Mouse (Mus musculus): ENCODE data around the gene Ppargc1a. TPM values are rescaled to one million over a fixed set of nuclear protein-coding genes. Genes with fewer than 3 reads are reported as not detected.

Ppargc1a gene
- polyA plus RNA-seq, 1 experiment from 2014 or later: 7.9 TPM

DNA sequence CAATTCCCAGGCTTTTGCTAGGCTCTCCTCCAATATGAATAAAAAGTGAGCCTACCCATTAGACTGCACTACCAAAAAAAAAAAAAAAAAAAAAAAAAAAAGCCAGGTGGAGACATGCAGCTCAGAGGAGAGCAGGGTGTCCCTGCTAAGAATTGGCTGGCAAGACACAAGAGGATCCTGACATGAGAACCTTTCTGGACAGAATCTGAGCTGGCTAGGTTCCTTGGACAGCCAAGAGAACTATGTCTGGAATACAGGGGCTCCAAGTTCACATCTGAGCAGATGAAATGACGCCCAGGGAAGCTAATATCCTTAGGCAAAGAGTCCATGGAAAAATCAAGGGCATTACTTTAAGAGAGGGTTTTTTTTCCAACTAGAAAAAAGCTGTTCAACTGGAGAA is 33.1 kb downstream of the Ppargc1a start:
- Histone ChIP-seq H3K4me3 (no peak overlapping the region), H3K27me3 (no peaks in the 10 kb centered on the region), H3K27ac (replicated peaks) (no peak overlapping the region), H3K9ac (replicated peaks) (no peak overlapping the region), H3K36me3 (no peaks in the 10 kb centered on the region), H3K4me1 (no peaks in the 10 kb centered on the region), H3K4me2 (replicated peaks) (no peak overlapping the region), H3K9me3 (no peaks in the 10 kb centered on the region)
- no peak for ATAC-seq (replicated peaks)
- WGBS: 84% methylated on average over 1 of the region's 1 CpGs

DNA sequence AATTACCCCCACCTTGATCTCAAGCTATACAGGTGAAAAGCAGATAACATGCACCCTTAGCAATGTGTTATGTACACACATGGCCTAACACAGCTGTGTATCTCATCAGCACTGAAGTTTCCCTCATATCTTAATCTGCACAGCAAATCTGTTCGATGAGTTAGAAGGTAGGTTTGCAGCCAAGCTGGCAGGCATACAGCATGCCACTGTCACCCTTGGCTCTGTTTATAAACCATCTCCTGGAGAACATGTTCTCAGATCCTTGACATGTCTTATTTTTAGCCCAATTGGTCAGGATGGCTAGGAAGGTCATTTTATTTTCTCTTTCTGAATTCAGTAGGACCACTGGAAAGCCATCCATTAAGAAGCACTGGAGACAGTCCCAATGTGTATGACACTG is 36.2 kb downstream of the Ppargc1a start:
- WGBS: 92% methylated on average over 1 of the region's 1 CpGs

GRCm38 (mm10) chr5:51529444-51529843 is 38.1 kb downstream of the Ppargc1a start:
- no peak overlapping the region for H3K4me3 ChIP-seq
- H3K27me3 ChIP-seq: no peaks in the 10 kb centered on the region
- no peaks in the 10 kb centered on the region for H3K9me3 ChIP-seq
- ATAC-seq (replicated peaks): no peak
- H3K4me1 ChIP-seq: no peaks in the 10 kb centered on the region
- 69% methylated on average over 2 of the region's 2 CpGs for whole genome bisulfite sequencing
- no peak overlapping the region for H3K9ac ChIP-seq (replicated peaks)
- no peak overlapping the region for H3K27ac ChIP-seq (replicated peaks)
- no peaks in the 10 kb centered on the region for H3K36me3 ChIP-seq
- H3K4me2 ChIP-seq (replicated peaks): no peak overlapping the region

More for the DNA sequence above, 36.2 kb downstream of the Ppargc1a start:
- no peaks in the 10 kb centered on the region for H3K9me3 ChIP-seq
- ATAC-seq (replicated peaks): no peak
- H3K4me3 ChIP-seq: no peak overlapping the region
- no peak overlapping the region for H3K9ac ChIP-seq (replicated peaks)
- H3K36me3 ChIP-seq: no peaks in the 10 kb centered on the region
- no peak overlapping the region for H3K4me2 ChIP-seq (replicated peaks)
- no peaks in the 10 kb centered on the region for H3K27me3 ChIP-seq
- H3K27ac ChIP-seq (replicated peaks): no peak overlapping the region
- no peaks in the 10 kb centered on the region for H3K4me1 ChIP-seq

DNA sequence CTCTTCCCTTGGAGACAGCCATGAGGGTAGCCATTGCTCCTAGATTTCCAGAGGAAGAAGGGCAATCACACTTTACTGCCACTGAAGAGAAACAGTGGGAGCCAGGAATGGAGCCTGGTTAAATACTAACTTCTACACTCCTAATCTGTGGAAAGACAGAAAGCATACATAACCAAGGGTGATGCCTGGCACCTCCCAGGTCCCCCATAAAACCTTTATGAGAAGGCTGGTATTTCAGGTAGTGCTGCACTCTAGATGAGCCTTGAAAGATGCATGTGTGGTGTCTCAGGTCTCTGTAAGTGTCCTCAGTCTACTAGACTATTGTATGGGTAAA is 39.4 kb downstream of the Ppargc1a start:
- Histone ChIP-seq H3K27me3 (no peaks in the 10 kb centered on the region), H3K4me3 (no peak overlapping the region), H3K9ac (replicated peaks) (no peak overlapping the region), H3K27ac (replicated peaks) (no peak overlapping the region), H3K36me3 (no peaks in the 10 kb centered on the region), H3K4me1 (no peaks in the 10 kb centered on the region), H3K4me2 (replicated peaks) (no peak overlapping the region), H3K9me3 (no peaks in the 10 kb centered on the region)
- ATAC-seq (replicated peaks): no peak

DNA sequence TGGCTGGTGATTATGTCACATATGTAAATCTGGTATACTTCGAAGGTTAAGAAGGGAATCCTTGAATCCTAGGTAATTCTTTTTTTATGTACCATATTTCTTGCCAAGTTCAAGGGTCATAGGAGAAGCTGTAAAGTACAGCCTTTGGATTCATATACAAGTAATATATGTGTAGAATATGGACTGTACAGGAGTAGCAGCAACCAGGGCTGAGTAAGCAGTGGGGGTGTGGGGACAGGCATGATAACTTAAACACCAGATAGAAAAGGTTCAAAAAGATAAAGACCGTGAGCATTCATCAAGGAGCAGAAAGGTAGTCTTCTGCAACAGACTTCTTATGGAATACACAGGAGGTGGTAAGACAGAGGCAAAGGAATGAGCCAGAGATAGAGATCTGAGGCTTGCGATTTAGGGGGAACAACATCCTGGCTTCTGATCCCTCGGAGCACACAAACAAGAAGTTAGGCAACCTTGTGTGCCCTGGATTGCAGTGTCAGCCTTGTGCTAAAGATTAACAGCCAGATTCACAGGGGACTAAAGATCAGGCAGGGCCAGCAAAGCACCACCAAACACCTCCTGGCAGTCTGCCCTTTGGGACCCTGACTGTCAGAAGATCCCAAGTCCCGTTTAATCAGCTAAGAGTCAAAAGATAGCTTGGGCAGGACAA is 39.9 kb downstream of the Ppargc1a start:
- Histone ChIP-seq H3K4me2 (replicated peaks) (no peak overlapping the region), H3K27ac (replicated peaks) (no peak overlapping the region), H3K36me3 (no peaks in the 10 kb centered on the region), H3K4me1 (no peaks in the 10 kb centered on the region), H3K9me3 (no peaks in the 10 kb centered on the region), H3K27me3 (no peaks in the 10 kb centered on the region), H3K9ac (replicated peaks) (no peak overlapping the region), H3K4me3 (no peak overlapping the region)
- ATAC-seq (replicated peaks): no peak
- 86% methylated on average over 5 of the region's 5 CpGs for WGBS

DNA sequence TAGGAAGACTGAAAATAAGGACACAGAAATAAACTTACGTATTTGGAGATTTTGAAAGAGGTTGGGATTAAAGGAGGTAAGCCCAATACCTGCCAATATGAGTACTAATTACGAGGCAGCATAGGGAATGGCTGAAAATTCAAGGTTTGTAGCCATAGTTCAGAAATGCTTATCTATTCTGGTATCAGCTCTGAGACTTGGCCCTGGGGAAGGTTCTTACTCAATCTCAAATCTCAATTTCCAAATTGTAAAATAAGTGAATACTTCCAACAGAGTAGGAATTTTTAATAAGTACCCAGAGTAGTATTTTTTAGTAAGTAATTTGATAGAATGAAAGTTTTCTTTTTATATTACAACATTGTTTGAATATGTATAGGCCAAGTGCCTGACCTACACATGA is 41.7 kb downstream of the Ppargc1a start:
- no peak for ATAC-seq (replicated peaks)
- H3K27me3 ChIP-seq: no peaks in the 10 kb centered on the region
- H3K4me1 ChIP-seq: no peaks in the 10 kb centered on the region
- no peak overlapping the region for H3K9ac ChIP-seq (replicated peaks)
- no peaks in the 10 kb centered on the region for H3K36me3 ChIP-seq
- no peaks in the 10 kb centered on the region for H3K9me3 ChIP-seq
- H3K4me2 ChIP-seq (replicated peaks): no peak overlapping the region
- WGBS: 96% methylated on average over 2 of the region's 2 CpGs
- no peak overlapping the region for H3K27ac ChIP-seq (replicated peaks)
- H3K4me3 ChIP-seq: no peak overlapping the region

DNA sequence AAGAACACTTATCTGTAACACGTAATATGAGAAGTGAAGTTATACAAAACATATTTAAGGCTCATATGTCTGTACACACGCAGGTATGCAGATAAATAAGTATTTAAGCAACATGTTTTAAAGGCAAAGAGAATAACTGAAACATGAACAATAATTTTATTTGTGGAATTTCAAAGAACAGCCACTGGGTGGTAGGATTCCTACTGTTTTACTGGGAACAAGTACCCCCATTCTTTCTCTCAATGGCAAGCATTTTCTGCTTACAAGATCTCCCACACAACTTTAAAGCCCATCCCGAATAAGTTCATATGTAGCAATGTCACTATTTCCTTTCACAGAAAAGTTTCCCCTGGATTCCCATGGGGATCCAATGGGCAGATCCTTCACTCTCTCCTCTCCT is 46.7 kb downstream of the Ppargc1a start:
- no peak for ATAC-seq (replicated peaks)
- H3K4me1 ChIP-seq: no peaks in the 10 kb centered on the region
- no peaks in the 10 kb centered on the region for H3K27me3 ChIP-seq
- no peaks in the 10 kb centered on the region for H3K9me3 ChIP-seq
- no peak overlapping the region for H3K4me3 ChIP-seq
- no peak overlapping the region for H3K27ac ChIP-seq (replicated peaks)
- 85% methylated on average over 3 of the region's 3 CpGs for WGBS
- H3K9ac ChIP-seq (replicated peaks): no peak overlapping the region
- no peaks in the 10 kb centered on the region for H3K36me3 ChIP-seq
- H3K4me2 ChIP-seq (replicated peaks): no peak overlapping the region

GRCm38 (mm10) chr5:51517440-51518187 is 49.9 kb downstream of the Ppargc1a start:
- Histone ChIP-seq H3K9ac (replicated peaks) (no peak overlapping the region), H3K27ac (replicated peaks) (no peak overlapping the region), H3K4me3 (no peak overlapping the region), H3K4me2 (replicated peaks) (no peak overlapping the region), H3K4me1 (no peaks in the 10 kb centered on the region), H3K36me3 (no peaks in the 10 kb centered on the region), H3K9me3 (no peaks in the 10 kb centered on the region), H3K27me3 (no peaks in the 10 kb centered on the region)
- WGBS: 89% methylated on average over 6 of the region's 6 CpGs
- ATAC-seq (replicated peaks): no peak

- Histone ChIP-seq H3K9me3 (no peaks in the 10 kb centered on the region), H3K4me3 (no peak overlapping the region), H3K9ac (replicated peaks) (no peak overlapping the region), H3K27me3 (no peaks in the 10 kb centered on the region), H3K4me1 (no peaks in the 10 kb centered on the region), H3K36me3 (no peaks in the 10 kb centered on the region), H3K4me2 (replicated peaks) (no peak overlapping the region), H3K27ac (replicated peaks) (no peak overlapping the region)
- ATAC-seq (replicated peaks): no peak
- WGBS: 91% methylated on average over 2 of the region's 2 CpGs
These were observed 62.9 kb downstream of the Ppargc1a start for GRCm38 (mm10) chr5:51504654-51505053.

DNA sequence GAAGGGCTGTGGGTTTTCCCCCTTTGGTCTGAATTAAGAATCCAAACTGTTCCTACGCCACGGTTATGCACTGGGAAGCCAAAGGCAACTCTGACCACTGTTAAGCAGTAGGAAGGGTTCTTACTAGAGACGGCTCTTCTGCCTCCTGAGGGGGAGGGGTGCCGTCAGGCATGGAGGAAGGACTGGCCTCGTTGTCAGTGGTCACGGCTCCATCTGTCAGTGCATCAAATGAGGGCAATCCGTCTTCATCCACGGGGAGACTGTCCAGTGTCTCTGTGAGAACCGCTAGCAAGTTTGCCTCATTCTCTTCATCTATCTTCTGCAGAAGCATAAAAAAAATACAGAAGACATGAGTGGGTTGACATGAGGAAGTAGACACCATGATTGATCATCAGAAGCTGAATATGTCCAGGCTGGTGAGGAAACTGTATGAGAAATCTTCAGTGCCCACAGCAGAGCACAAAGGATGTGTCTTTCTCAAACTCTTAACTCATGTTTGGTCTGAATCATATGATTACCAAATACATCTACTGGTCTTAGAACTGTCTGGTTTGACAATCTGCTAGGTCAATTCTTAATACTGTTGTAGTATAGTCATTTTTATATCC is 69.5 kb downstream of the Ppargc1a start:
- Histone ChIP-seq H3K36me3 (no peaks in the 10 kb centered on the region), H3K9ac (replicated peaks) (no peak overlapping the region), H3K27ac (replicated peaks) (no peak overlapping the region), H3K4me1 (0 out of 2 replicates have a peak, but pooled peaks cover 2% of the 10 kb centered on the region), H3K9me3 (no peaks in the 10 kb centered on the region), H3K27me3 (no peaks in the 10 kb centered on the region), H3K4me3 (no peak overlapping the region), H3K4me2 (replicated peaks) (no peak overlapping the region)
- WGBS: 85% methylated on average over 9 of the region's 9 CpGs
- no peak for ATAC-seq (replicated peaks)

- peak; percentile 63; the same call in 1 of the 2 replicates for ATAC-seq (replicated peaks)
- H3K4me2 ChIP-seq (replicated peaks): peak overlapping the region; percentile 45
- H3K4me3 ChIP-seq: peak overlapping the region; percentile 23
- no peaks in the 10 kb centered on the region for H3K27me3 ChIP-seq
- 0 out of 2 replicates have a peak, but pooled peaks cover 2% of the 10 kb centered on the region for H3K4me1 ChIP-seq
- H3K36me3 ChIP-seq: no peaks in the 10 kb centered on the region
- no peaks in the 10 kb centered on the region for H3K9me3 ChIP-seq
- 43% methylated on average over 6 of the region's 6 CpGs for WGBS
- H3K27ac ChIP-seq (replicated peaks): no peak overlapping the region
- peak overlapping the region; percentile 22; the same call in 1 of the 2 replicates for H3K9ac ChIP-seq (replicated peaks)
These were observed 72.1 kb downstream of the Ppargc1a start for GRCm38 (mm10) chr5:51495446-51495845.

DNA sequence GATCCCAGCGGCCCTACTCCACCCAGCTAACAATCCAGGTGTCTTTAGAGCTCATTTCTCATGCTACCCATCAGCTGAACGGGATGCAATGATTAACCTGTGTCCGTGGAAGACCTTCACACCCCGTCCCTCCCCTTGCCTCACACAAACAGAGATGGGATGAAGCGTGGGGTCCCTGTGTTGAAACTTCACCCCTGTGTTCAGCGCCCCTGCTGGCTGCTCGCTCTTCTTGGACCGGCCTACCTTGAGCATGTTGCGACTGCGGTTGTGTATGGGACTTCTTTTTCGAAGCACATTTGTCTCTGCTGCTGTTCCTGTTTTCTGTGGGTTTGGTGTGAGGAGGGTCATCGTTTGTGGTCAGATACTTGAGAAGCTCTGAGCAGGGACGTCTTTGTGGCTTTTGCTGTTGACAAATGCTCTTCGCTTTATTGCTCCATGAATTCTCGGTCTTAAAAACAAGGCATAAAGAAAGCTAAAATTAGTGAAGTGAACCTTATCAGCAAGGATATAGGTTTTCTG is 73.1 kb downstream of the Ppargc1a start:
- H3K4me2 ChIP-seq (replicated peaks): no peak overlapping the region
- H3K4me1 ChIP-seq: 0 out of 2 replicates have a peak, but pooled peaks cover 2% of the 10 kb centered on the region
- no peaks in the 10 kb centered on the region for H3K27me3 ChIP-seq
- no peak overlapping the region for H3K9ac ChIP-seq (replicated peaks)
- 77% methylated on average over 15 of the region's 15 CpGs for WGBS
- no peaks in the 10 kb centered on the region for H3K9me3 ChIP-seq
- ATAC-seq (replicated peaks): no peak
- no peak overlapping the region for H3K27ac ChIP-seq (replicated peaks)
- no peaks in the 10 kb centered on the region for H3K36me3 ChIP-seq
- no peak overlapping the region for H3K4me3 ChIP-seq
